ENCODE assay signal across 11 mouse cellular contexts in the genomic region with DNA sequence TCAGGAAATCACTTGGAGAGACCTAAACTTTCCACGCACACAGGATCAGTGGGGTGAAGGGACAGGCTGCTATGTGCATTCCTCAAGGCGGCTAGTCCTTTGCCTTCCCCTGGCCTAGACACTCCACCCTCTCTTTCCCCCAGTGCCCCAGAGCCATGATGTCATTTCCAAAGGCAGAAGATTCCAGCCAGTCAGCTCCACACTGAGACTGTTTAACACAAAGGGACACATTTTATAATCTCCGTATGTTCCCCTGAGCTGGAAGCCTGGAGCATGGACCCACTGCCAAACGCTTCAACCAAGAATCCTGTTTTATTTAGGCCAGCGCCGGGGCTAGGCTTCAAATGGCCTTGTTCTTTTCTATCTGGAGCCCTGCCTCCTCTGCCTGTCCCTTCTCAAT.
DNase-seq lines count a peak whose midpoint lies in the region; ATAC-seq and TF ChIP-seq lines count a peak whose summit lies in the region.
"Had no signal": no experiment of that assay in that cellular context is flagged by ENCODE, and none has a peak within 500 bp of the region (broad histone marks: within the 10 kb centered on the region; RNA-seq: fewer than 3 reads in every experiment).

No protein-coding gene starts in this region.

- 47% methylated on average over 6 of the region's 6 CpGs for WGBS in heart, embryonic 15.5 days
- 33% methylated on average over 6 of the region's 6 CpGs for WGBS in stomach, postnatal 0 days

- intact Hi-C loops in gastrocnemius, postnatal 14 days (cut with DNase I; ENCODE audit: low total_unique reads), result no loop called here

- H3K27ac ChIP-seq in heart, embryonic 15.5 days, result peak overlapping the region; percentile 13
- peak overlapping the region; percentile 35; the same call in 1 of the 2 replicates for H3K27ac ChIP-seq in stomach, postnatal 0 days (replicated peaks)
- H3K27ac ChIP-seq: kidney, postnatal 0 days had no signal

- H3K4me2 ChIP-seq in heart, embryonic 15.5 days, result no peak overlapping the region
- no peak overlapping the region for H3K4me2 ChIP-seq in stomach, postnatal 0 days (replicated peaks; ENCODE audit: low read depth)

- ATAC-seq in heart, embryonic 15.5 days (replicated peaks; ENCODE audit: insufficient number of reproducible peaks, insufficient read depth, low FRiP score, low read depth), result peak; percentile 69; the same call in 1 of the 2 replicates
- peak; percentile 36; the same call in 1 of the 2 replicates for ATAC-seq in stomach, postnatal 0 days (ENCODE audit: low FRiP score, low TSS enrichment)

- DNase-seq in gastrocnemius, postnatal 14 days, result peak; percentile 20
- DNase-seq in gastrocnemius, postnatal 10 days, result no peak
- DNase-seq in testis, postnatal 14 days (ENCODE audit: low spot score), result peak; percentile 22
- DNase-seq in testis, postnatal 10 days (ENCODE audit: low spot score), result no peak
- no peak for DNase-seq in stomach, postnatal 0 days (ENCODE audit: low spot score)
- DNase-seq in spleen, adult 12 weeks (ENCODE audit: low spot score), result no peak
- DNase-seq in urinary bladder, postnatal 25 days (ENCODE audit: low spot score), result no peak
- DNase-seq: adrenal gland, postnatal 36 days had no signal

- TF ChIP-seq EP300 in stomach, postnatal 0 days (optimal IDR thresholded peaks at IDR 0.05), result no peak

- no peak for TF ChIP-seq CTCF in stomach, postnatal 0 days (IDR thresholded peaks at IDR 0.05; ENCODE audit: low read depth)

- peaks cover 8% of the 10 kb centered on the region; the same call in 1 of the 2 replicates for H3K4me1 ChIP-seq in heart, embryonic 15.5 days (replicated peaks)
- no peaks in the 10 kb centered on the region; the same call in 1 of the 2 replicates for H3K4me1 ChIP-seq in stomach, postnatal 0 days (replicated peaks; ENCODE audit: control insufficient read depth, insufficient read depth)

- no peaks in the 10 kb centered on the region for H3K36me3 ChIP-seq in heart, embryonic 15.5 days
- H3K36me3 ChIP-seq in stomach, postnatal 0 days (ENCODE audit: control insufficient read depth, insufficient read depth, low read length), result no peaks in the 10 kb centered on the region

- H3K9me3 ChIP-seq in heart, embryonic 15.5 days (replicated peaks), result no peaks in the 10 kb centered on the region
- H3K9me3 ChIP-seq in stomach, postnatal 0 days (ENCODE audit: control insufficient read depth, low read length), result no peaks in the 10 kb centered on the region

- H3K9ac ChIP-seq in heart, embryonic 15.5 days, result no peak overlapping the region
- no peak overlapping the region for H3K9ac ChIP-seq in stomach, postnatal 0 days (ENCODE audit: low read length)

- no peak overlapping the region for H3K4me3 ChIP-seq in heart, embryonic 15.5 days
- no peak overlapping the region for H3K4me3 ChIP-seq in stomach, postnatal 0 days (ENCODE audit: low read depth, low read length)

- no peaks in the 10 kb centered on the region for H3K27me3 ChIP-seq in heart, embryonic 15.5 days
- H3K27me3 ChIP-seq in stomach, postnatal 0 days (ENCODE audit: control insufficient read depth, insufficient read depth, low read length), result no peaks in the 10 kb centered on the region
- H3K27me3 ChIP-seq: CH12.LX had no signal

Comparison
In these comparisons a context has a peak if more than half of its experiments do, and no peak if none do; other contexts are left out.
1. DNase-seq: peak in gastrocnemius, postnatal 14 days (single experiment) and testis, postnatal 14 days (single experiment); none in gastrocnemius, postnatal 10 days (single experiment), testis, postnatal 10 days (single experiment), stomach, postnatal 0 days (single experiment), spleen, adult 12 weeks (single experiment) and urinary bladder, postnatal 25 days (single experiment).